ENCODE assay signal across 14 mouse cellular contexts in the genomic region with DNA sequence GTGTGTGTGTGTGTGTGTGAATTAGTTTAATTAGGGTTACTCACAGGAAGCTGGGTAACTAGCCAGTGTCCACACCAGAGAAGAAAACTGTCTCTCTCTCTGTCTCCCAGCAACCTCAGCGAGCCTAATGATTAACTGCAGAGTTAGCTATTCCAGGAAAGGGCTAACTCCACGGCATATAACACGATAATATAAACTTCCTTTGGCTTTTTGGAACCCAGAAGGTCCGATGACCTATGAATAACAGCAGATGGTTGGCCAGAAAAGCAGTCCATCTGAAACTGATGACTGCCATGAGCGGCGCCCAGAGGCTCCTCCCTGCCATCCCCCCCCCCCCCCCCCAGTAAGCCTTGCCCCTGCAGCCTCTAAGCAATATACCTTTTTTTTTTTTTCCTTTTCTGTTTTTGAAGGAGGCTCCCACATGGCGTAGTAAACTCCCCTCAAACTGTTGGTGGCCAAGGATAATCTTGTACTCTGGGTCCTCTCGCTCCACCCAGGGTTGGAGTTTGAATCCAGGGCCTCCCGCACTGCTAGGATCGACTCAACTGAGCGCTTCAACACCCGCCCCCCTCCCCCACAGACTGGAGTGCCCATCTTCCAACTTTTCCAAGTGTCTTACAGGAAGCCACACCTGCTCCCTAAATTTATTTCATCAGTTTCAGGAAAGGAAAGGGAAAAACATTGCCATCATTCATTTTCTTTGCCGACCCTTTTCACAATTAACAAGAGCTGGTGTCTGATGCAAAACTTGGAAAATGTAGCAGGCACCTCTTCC. TPM values are rescaled to one million over a fixed set of nuclear protein-coding genes. Genes with fewer than 3 reads are reported as not detected.
A peak's percentile ranks its signal among the peaks of the same experiment; 100 is the strongest.
DNase-seq lines count a peak whose midpoint lies in the region; ATAC-seq and TF ChIP-seq lines count a peak whose summit lies in the region.
"Had no signal": no experiment of that assay in that cellular context is flagged by ENCODE, and none has a peak within 500 bp of the region (broad histone marks: within the 10 kb centered on the region; RNA-seq: fewer than 3 reads in every experiment).

No protein-coding gene starts in this region.

- TF ChIP-seq CTCF in intestine, postnatal 0 days (IDR thresholded peaks at IDR 0.05; ENCODE audit: low read depth) = no peak
- no peak for TF ChIP-seq CTCF in forebrain, postnatal 0 days (IDR thresholded peaks at IDR 0.05; ENCODE audit: low read depth)

- H3K4me1 ChIP-seq in intestine, postnatal 0 days (replicated peaks; ENCODE audit: control insufficient read depth, insufficient read depth, low read length) = 0 out of 2 replicates have a peak, but pooled peaks cover 2% of the 10 kb centered on the region
- H3K4me1 ChIP-seq in stomach, embryonic 14.5 days (ENCODE audit: control insufficient read depth, insufficient read depth, low read length) = peaks cover 26% of the 10 kb centered on the region
- no peaks in the 10 kb centered on the region for H3K4me1 ChIP-seq in forebrain, postnatal 0 days (ENCODE audit: insufficient read depth)
- H3K4me1 ChIP-seq: hindbrain, embryonic 13.5 days had no signal

- WGBS in intestine, postnatal 0 days = 13% methylated on average over 13 of the region's 13 CpGs
- WGBS in stomach, embryonic 14.5 days = 36% methylated on average over 13 of the region's 13 CpGs
- 87% methylated on average over 13 of the region's 13 CpGs for WGBS in forebrain, postnatal 0 days

- H3K4me3 ChIP-seq in intestine, postnatal 0 days (ENCODE audit: low read depth, low read length) = peak overlapping the region; percentile 20
- no peak overlapping the region for H3K4me3 ChIP-seq in stomach, embryonic 14.5 days (ENCODE audit: low read depth, low read length)
- H3K4me3 ChIP-seq in forebrain, postnatal 0 days (ENCODE audit: low read depth, low read length) = no peak overlapping the region
- H3K4me3 ChIP-seq: heart, embryonic 13.5 days; hindbrain, embryonic 13.5 days; limb, embryonic 15.5 days had no signal

- no peak overlapping the region for H3K9ac ChIP-seq in intestine, postnatal 0 days (ENCODE audit: low read depth, low read length)
- H3K9ac ChIP-seq in stomach, embryonic 14.5 days (replicated peaks; ENCODE audit: low read depth, low read length) = no peak overlapping the region
- H3K9ac ChIP-seq in forebrain, postnatal 0 days = no peak overlapping the region
- H3K9ac ChIP-seq: heart, embryonic 13.5 days; hindbrain, embryonic 13.5 days; limb, embryonic 15.5 days had no signal

- H3K27ac ChIP-seq in intestine, postnatal 0 days (ENCODE audit: low read depth, low read length) = peak overlapping the region; percentile 80
- peak overlapping the region; percentile 7; the same call in 1 of the 2 replicates for H3K27ac ChIP-seq in stomach, embryonic 14.5 days (ENCODE audit: low read length)
- no peak overlapping the region for H3K27ac ChIP-seq in forebrain, postnatal 0 days (ENCODE audit: low read depth, low read length)
- H3K27ac ChIP-seq: heart, embryonic 13.5 days; hindbrain, embryonic 13.5 days; limb, embryonic 15.5 days had no signal

- H3K9me3 ChIP-seq in intestine, postnatal 0 days (ENCODE audit: control insufficient read depth) = no peaks in the 10 kb centered on the region
- H3K9me3 ChIP-seq in stomach, embryonic 14.5 days (ENCODE audit: control insufficient read depth, low read depth, low read length) = no peaks in the 10 kb centered on the region
- H3K9me3 ChIP-seq in forebrain, postnatal 0 days (ENCODE audit: low read length) = no peaks in the 10 kb centered on the region
- H3K9me3 ChIP-seq: heart, embryonic 13.5 days; hindbrain, embryonic 13.5 days; limb, embryonic 15.5 days had no signal

- peak; percentile 86 for DNase-seq in NIH3T3 (ENCODE audit: low read depth)
- peak; percentile 65 to 70 for DNase-seq in kidney, postnatal 36 days
- no peak for DNase-seq in forebrain, postnatal 0 days
- DNase-seq in frontal cortex, postnatal 25 days (ENCODE audit: low spot score in 2 of 2) = no peak
- no peak for DNase-seq in layer of hippocampus, postnatal 25 days (ENCODE audit: extremely low spot score in 1 of 2, low spot score in 1 of 2)
- DNase-seq: gastrocnemius, postnatal 10 days; layer of hippocampus, postnatal 36 days; thymus, postnatal 36 days had no signal

- peak overlapping the region; percentile 70 for H3K4me2 ChIP-seq in intestine, postnatal 0 days (replicated peaks; ENCODE audit: low read depth)
- H3K4me2 ChIP-seq in stomach, embryonic 14.5 days (replicated peaks; ENCODE audit: low read depth, low read length) = peak overlapping the region; percentile 22; the same call in 1 of the 2 replicates
- H3K4me2 ChIP-seq in forebrain, postnatal 0 days (ENCODE audit: low read depth) = no peak overlapping the region
- H3K4me2 ChIP-seq: heart, embryonic 13.5 days; hindbrain, embryonic 13.5 days; limb, embryonic 15.5 days had no signal

- peak; percentile 35 for ATAC-seq in intestine, postnatal 0 days
- ATAC-seq in stomach, embryonic 14.5 days (ENCODE audit: insufficient number of reproducible peaks, insufficient read depth, low FRiP score, low read depth) = peak; percentile 23; the same call in 1 of the 2 replicates
- ATAC-seq in forebrain, postnatal 0 days = no peak
- ATAC-seq: activated CD4-positive, CD25-positive, alpha-beta regulatory T cell, adult 4 months had no signal

- peaks cover 19% of the 10 kb centered on the region for H3K36me3 ChIP-seq in intestine, postnatal 0 days (ENCODE audit: control insufficient read depth, insufficient read depth)
- H3K36me3 ChIP-seq in stomach, embryonic 14.5 days (ENCODE audit: control insufficient read depth, insufficient read depth, low read length) = no peaks in the 10 kb centered on the region
- no peaks in the 10 kb centered on the region for H3K36me3 ChIP-seq in forebrain, postnatal 0 days (ENCODE audit: insufficient read depth)
- H3K36me3 ChIP-seq: heart, embryonic 13.5 days; hindbrain, embryonic 13.5 days; limb, embryonic 15.5 days had no signal

- H3K27me3 ChIP-seq in intestine, postnatal 0 days (replicated peaks; ENCODE audit: control insufficient read depth, insufficient read depth, low read length) = no peaks in the 10 kb centered on the region
- no peaks in the 10 kb centered on the region for H3K27me3 ChIP-seq in stomach, embryonic 14.5 days (ENCODE audit: control insufficient read depth, insufficient read depth, low read length)
- no peaks in the 10 kb centered on the region for H3K27me3 ChIP-seq in forebrain, postnatal 0 days (ENCODE audit: insufficient read depth, low read length)
- H3K27me3 ChIP-seq: heart, embryonic 13.5 days; hindbrain, embryonic 13.5 days; limb, embryonic 15.5 days had no signal

RNA-seq across cellular contexts. Expression of a gene that starts 4.6 kb away (rescaled TPM):
- 1,517 and 1,527 TPM in 2 replicates for polyA plus RNA-seq in intestine, postnatal 0 days (2015; fragmentation: Nextera tagmentation; extraction: Ambion mirVana)
- 148 and 159 TPM in 2 replicates for polyA plus RNA-seq in stomach, embryonic 14.5 days (2014; fragmentation: Nextera tagmentation; extraction: Ambion mirVana)
- total RNA-seq in forebrain, postnatal 0 days (2014; rRNA removed) = 0.38 and 3.5 TPM in 2 replicates
- polyA plus RNA-seq in forebrain, postnatal 0 days (2015; fragmentation: Nextera tagmentation; extraction: Ambion mirVana) = 1.5 and 2.0 TPM in 2 replicates
- not detected for total RNA-seq in layer of hippocampus, postnatal 25 days (2021)
- total RNA-seq: layer of hippocampus, postnatal 36 days had no signal

RNA-seq across cellular contexts. Expression of a gene that starts 49.3 kb away (rescaled TPM):
- polyA plus RNA-seq in intestine, postnatal 0 days (2015; fragmentation: Nextera tagmentation; extraction: Ambion mirVana) = 76.9 and 77.6 TPM in 2 replicates
- 187 and 188 TPM in 2 replicates for polyA plus RNA-seq in stomach, embryonic 14.5 days (2014; fragmentation: Nextera tagmentation; extraction: Ambion mirVana)
- total RNA-seq in forebrain, postnatal 0 days (2014; rRNA removed) = 136 and 159 TPM in 2 replicates
- 172 and 184 TPM in 2 replicates for polyA plus RNA-seq in forebrain, postnatal 0 days (2015; fragmentation: Nextera tagmentation; extraction: Ambion mirVana)
- total RNA-seq in layer of hippocampus, postnatal 25 days (2021) = 10 to 100 TPM; 79.0 to 84.4 TPM

Comparison
In these comparisons a context has a peak if more than half of its experiments do, and no peak if none do; other contexts are left out.
1. DNase-seq: peak in NIH3T3 (single experiment) and kidney, postnatal 36 days (2 of 2); none in forebrain, postnatal 0 days (single experiment), frontal cortex, postnatal 25 days (0 of 2) and layer of hippocampus, postnatal 25 days (0 of 2).
2. RNA of a gene that starts 4.6 kb away (polyA plus RNA-seq): 1,517 to 1,527 TPM in intestine, postnatal 0 days and 148 to 159 TPM in stomach, embryonic 14.5 days; 1.5 to 2.0 TPM in forebrain, postnatal 0 days; every median in the first group is over 10 times any median in the second.